Mouse (Mus musculus) ES-E14 (cell line): ENCODE measurements around the gene Epas1. TPM values are rescaled to one million over a fixed set of nuclear protein-coding genes. Genes with fewer than 3 reads are reported as not detected.

Experiments used
- DNase-seq: peaks from one replicate; pipeline ENCODE4 v3.0.0-alpha.2; 2013; ENCODE audit warnings: low read depth, low spot score
- H3K27ac ChIP-seq: 2 replicates; pipeline ENCODE4 v1.5.1; 2012; ENCODE audit warnings: low read depth, mild to moderate bottlenecking, low read length, moderate library complexity, mixed read lengths; ENCODE audit not compliant: poor library complexity, insufficient read depth, severe bottlenecking
- H3K36me3 ChIP-seq: 2 replicates; pipeline ENCODE4 v1.6.1; 2012; ENCODE audit warnings: mild to moderate bottlenecking, low read length, moderate library complexity, mixed read lengths; ENCODE audit not compliant: control insufficient read depth, poor library complexity, insufficient read depth, severe bottlenecking
- H3K4me1 ChIP-seq, 2 experiments: fragments of 150-350 bp in 1 of 2; sonication (generic) in 1 of 2; 2 replicates each; pipeline ENCODE4 v1.6.1; 2012; ENCODE audit warnings: low read length in 2 of 2, mild to moderate bottlenecking in 1 of 2, mixed read lengths in 1 of 2; ENCODE audit not compliant: control insufficient read depth in 2 of 2, insufficient read depth in 2 of 2, poor library complexity in 1 of 2
- H3K4me3 ChIP-seq, 2 experiments: fragments of 150-350 bp in 1 of 2; sonication (generic) in 1 of 2; 2 replicates each; pipeline ENCODE4 v1.5.1; 2012; ENCODE audit warnings: low read length in 2 of 2, low read depth in 1 of 2, mild to moderate bottlenecking in 1 of 2, mixed read lengths in 1 of 2; ENCODE audit not compliant: insufficient read depth in 1 of 2, poor library complexity in 1 of 2, severe bottlenecking in 1 of 2
- H3K9ac ChIP-seq: 2 replicates; pipeline ENCODE4 v1.6.1; 2012; ENCODE audit warnings: low read depth, mild to moderate bottlenecking, low read length, mixed read lengths; ENCODE audit not compliant: poor library complexity, insufficient read depth, severe bottlenecking
- H3K9me3 ChIP-seq: fragments of 150-350 bp; sonication (generic); 2 replicates; pipeline ENCODE4 v1.6.1; 2012; ENCODE audit warnings: low read depth, mild to moderate bottlenecking, low read length; ENCODE audit not compliant: control insufficient read depth, insufficient read depth
- CHD2 ChIP-seq: IDR thresholded peaks from 2 replicates; pipeline ENCODE4 v1.6.1; 2014; ENCODE audit warnings: mild to moderate bottlenecking, low read depth, low read length, inconsistent platforms
- HCFC1 ChIP-seq: IDR thresholded peaks from 2 replicates; pipeline ENCODE4 v1.6.1; 2012; ENCODE audit warnings: low read length, inconsistent platforms, borderline replicate concordance; ENCODE audit not compliant: insufficient read depth
- MAFK ChIP-seq: IDR thresholded peaks from 2 replicates; pipeline ENCODE4 v1.6.1; 2014; ENCODE audit warnings: mild to moderate bottlenecking, low read depth, low read length, inconsistent platforms; ENCODE audit not compliant: insufficient read depth
- ZC3H11A ChIP-seq: IDR thresholded peaks from 2 replicates; pipeline ENCODE4 v1.6.1; 2012; ENCODE audit warnings: low read depth, mild to moderate bottlenecking, inconsistent platforms, low read length, borderline replicate concordance
- ZNF384 ChIP-seq: IDR thresholded peaks from 2 replicates; pipeline ENCODE4 v1.6.1; 2012; ENCODE audit warnings: low read depth, low read length, inconsistent platforms
- in situ Hi-C, 2 experiments: fragments of 600-800 bp; cut with MboI; formaldehyde crosslinking; loops; one replicate each; pipeline ENCODE4 v1.15.1; 2025; ENCODE audit warnings: low sequenced_read_pairs in 2 of 2, inconsistent platforms in 1 of 2; ENCODE audit not compliant: unreplicated experiment in 2 of 2
- total RNA-seq: library from RNA; depleted of rRNA; stranded (reverse); fragments of 300-350 nt; gene quantifications from 2 replicates; pipeline ENCODE4 v1.2.3, GENCODE M21; 2012

The Epas1 gene
- total RNA-seq, 1 experiment = 9.5 TPM

DNA sequence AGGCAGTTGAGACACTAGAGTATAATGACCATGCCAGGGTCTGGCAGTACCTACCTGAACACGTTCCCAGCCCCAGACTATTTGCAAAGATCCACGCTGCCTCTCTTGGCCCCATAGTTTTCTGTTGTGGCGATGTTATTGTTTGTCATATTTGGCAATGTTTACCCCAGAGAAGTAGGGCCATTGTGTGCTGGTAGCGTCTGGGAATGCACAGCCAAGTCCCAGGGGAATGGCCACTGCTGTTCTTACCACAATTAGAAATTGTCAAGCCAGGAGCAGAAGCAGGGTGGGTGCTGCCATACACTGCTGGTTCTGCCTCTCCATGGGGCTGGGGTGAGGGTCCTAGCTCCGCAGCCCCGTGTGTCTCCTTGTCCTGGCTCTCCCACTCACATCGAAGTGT lies 15.1 kb downstream of the Epas1 start:
- H3K4me3 ChIP-seq = no peak overlapping the region
- no peak overlapping the region for H3K27ac ChIP-seq
- H3K9me3 ChIP-seq = no peaks in the 10 kb centered on the region
- peaks cover 1 to 3% of the 10 kb centered on the region in 2 experiments; a peak in 1 of 4 replicates for H3K4me1 ChIP-seq
- no peak overlapping the region for H3K9ac ChIP-seq
- in situ Hi-C loops = no loop called here
- DNase-seq = no peak
- TF ChIP-seq ZC3H11A = no peak
- no peak for TF ChIP-seq MAFK
- no peak for TF ChIP-seq HCFC1
- no peak for TF ChIP-seq CHD2
- no peak for TF ChIP-seq ZNF384
- H3K36me3 ChIP-seq = no peaks in the 10 kb centered on the region

- H3K27ac ChIP-seq = no peak overlapping the region
- H3K4me3 ChIP-seq = no peak overlapping the region
- no peak overlapping the region for H3K9ac ChIP-seq
- in situ Hi-C loops = no loop called here
- no peak for DNase-seq
- no peaks in the 10 kb centered on the region for H3K9me3 ChIP-seq
- TF ChIP-seq ZC3H11A = no peak
- no peak for TF ChIP-seq MAFK
- no peak for TF ChIP-seq CHD2
- TF ChIP-seq ZNF384 = no peak
- TF ChIP-seq HCFC1 = no peak
- H3K4me1 ChIP-seq = peaks cover 1 to 3% of the 10 kb centered on the region in 2 experiments; a peak in 1 of 4 replicates
- no peaks in the 10 kb centered on the region for H3K36me3 ChIP-seq
These were observed 16.1 kb downstream of the Epas1 start for GRCm38 (mm10) chr17:86769330-86770211.

DNA sequence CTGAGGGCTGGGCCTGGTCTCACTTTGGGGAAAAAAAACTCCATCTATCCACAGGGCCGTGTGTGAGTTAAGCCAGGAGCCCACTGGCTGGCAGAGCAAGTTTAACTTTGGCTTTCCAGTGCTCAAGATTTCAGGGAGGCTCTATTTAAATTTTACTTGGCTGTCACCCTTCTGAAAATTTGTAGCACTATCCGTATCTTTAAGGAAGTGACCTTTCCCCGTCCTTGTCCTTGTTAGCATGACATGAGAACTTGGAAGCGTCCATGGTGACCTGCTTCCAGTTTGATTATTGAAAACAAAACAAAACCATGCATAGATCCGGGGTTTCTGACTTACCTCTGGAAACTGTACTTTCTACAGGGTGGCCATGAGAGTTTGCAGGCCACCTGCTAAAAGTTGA lies 17.3 kb downstream of the Epas1 start:
- Histone ChIP-seq H3K9me3 (no peaks in the 10 kb centered on the region), H3K4me3 (no peak overlapping the region), H3K36me3 (no peaks in the 10 kb centered on the region), H3K27ac (no peak overlapping the region), H3K4me1 (peaks cover 1 to 3% of the 10 kb centered on the region in 2 experiments; a peak in 1 of 4 replicates), H3K9ac (no peak overlapping the region)
- in situ Hi-C loops = no loop called here
- TF ChIP-seq ZNF384 (no peak), HCFC1 (no peak), CHD2 (no peak), MAFK (no peak), ZC3H11A (no peak)
- no peak for DNase-seq

- no peaks in the 10 kb centered on the region for H3K9me3 ChIP-seq
- peaks cover 1 to 3% of the 10 kb centered on the region in 2 experiments; a peak in 1 of 4 replicates for H3K4me1 ChIP-seq
- no peak overlapping the region for H3K4me3 ChIP-seq
- no peaks in the 10 kb centered on the region for H3K36me3 ChIP-seq
- no peak overlapping the region for H3K9ac ChIP-seq
- no peak for DNase-seq
- in situ Hi-C loops = no loop called here
- H3K27ac ChIP-seq = no peak overlapping the region
- no peak for TF ChIP-seq CHD2
- no peak for TF ChIP-seq ZNF384
- no peak for TF ChIP-seq HCFC1
- no peak for TF ChIP-seq ZC3H11A
- no peak for TF ChIP-seq MAFK
These were observed 18.5 kb downstream of the Epas1 start for GRCm38 (mm10) chr17:86772035-86772434.
